Mouse (Mus musculus): ENCODE data around the gene Tas2r139. TPM values are rescaled to one million over a fixed set of nuclear protein-coding genes. Genes with fewer than 3 reads are reported as not detected.

Tas2r139 gene
- not detected in 2 replicates for polyA plus RNA-seq (2012; ENCODE audit: low replicate concordance)

GRCm38 (mm10) chr6:42140636-42141035 is at the start of gene Tas2r139:
TSS of gene Tas2r139 (plus strand) at chr6:42140936.

Other genes with a start within 250 kb of the Tas2r139 start
- gene Sval1, start 189.3 kb upstream of the Tas2r139 start, polyA plus RNA-seq (2012; ENCODE audit: low replicate concordance), result not detected in 2 replicates
- not detected in 2 replicates for gene Sval3, start 172.8 kb upstream of the Tas2r139 start, polyA plus RNA-seq (2012; ENCODE audit: low replicate concordance)
- not detected in 2 replicates for gene Sva, start 102.5 kb upstream of the Tas2r139 start, polyA plus RNA-seq (2012; ENCODE audit: low replicate concordance)
- not detected in 2 replicates for gene Tas2r144, start 74.4 kb downstream of the Tas2r139 start, polyA plus RNA-seq (2012; ENCODE audit: low replicate concordance)
- 0.26 TPM in 1 of 2 replicates, not detected in the other for gene Gstk1, start 105.0 kb downstream of the Tas2r139 start, polyA plus RNA-seq (2012; ENCODE audit: low replicate concordance)
- not detected in 2 replicates for gene Tmem139, start 121.0 kb downstream of the Tas2r139 start, polyA plus RNA-seq (2012; ENCODE audit: low replicate concordance)
- gene Casp2, start 124.0 kb downstream of the Tas2r139 start, polyA plus RNA-seq (2012; ENCODE audit: low replicate concordance), result 2.2 and 3.8 TPM in 2 replicates
- gene Clcn1, start 145.7 kb downstream of the Tas2r139 start, polyA plus RNA-seq (2012; ENCODE audit: low replicate concordance), result 0.10 and 0.16 TPM in 2 replicates
- not detected in 2 replicates for gene Fam131b, start 183.7 kb downstream of the Tas2r139 start, polyA plus RNA-seq (2012; ENCODE audit: low replicate concordance)
- gene Zyx, start 208.7 kb downstream of the Tas2r139 start, polyA plus RNA-seq (2012; ENCODE audit: low replicate concordance), result 283 and 580 TPM in 2 replicates
- gene Epha1, start 232.3 kb downstream of the Tas2r139 start, polyA plus RNA-seq (2012; ENCODE audit: low replicate concordance), result not detected in 2 replicates

Measured in leukemia stem cell, adult 10-12 weeks (primary cell).